Mouse (Mus musculus) midbrain, postnatal 0 days (tissue): ENCODE measurements around the gene Sez6. TPM values are rescaled to one million over a fixed set of nuclear protein-coding genes. Genes with fewer than 3 reads are reported as not detected.

Experiments used
- ATAC-seq: fragments of 200-750 bp; cut with Nextera tagmentation; 2 replicates; pipeline ENCODE4 v1.8.0; 2017; ENCODE audit warnings: moderate number of reproducible peaks, mild to moderate bottlenecking, moderate TSS enrichment, moderate library complexity; ENCODE audit not compliant: low FRiP score
- DNase-seq: peaks from one replicate; pipeline ENCODE4 v3.0.0-alpha.2; 2015; ENCODE audit warnings: low spot score
- H3K27ac ChIP-seq: fragments of 300-500 bp; sonication (generic); 2 replicates; pipeline ENCODE4 v1.5.1; 2014; ENCODE audit warnings: low read depth, mild to moderate bottlenecking, low read length, mixed read lengths
- H3K27me3 ChIP-seq: fragments of 300-500 bp; sonication (generic); 2 replicates; pipeline ENCODE4 v1.6.1; 2014; ENCODE audit warnings: low read length, control low read depth, mixed read lengths; ENCODE audit not compliant: insufficient read depth
- H3K36me3 ChIP-seq: fragments of 300-500 bp; sonication (generic); 2 replicates; pipeline ENCODE4 v1.6.1; 2014; ENCODE audit warnings: low read length, control low read depth, mixed read lengths; ENCODE audit not compliant: insufficient read depth
- H3K4me1 ChIP-seq: fragments of 300-500 bp; sonication (generic); 2 replicates; pipeline ENCODE4 v1.6.1; 2014; ENCODE audit warnings: mild to moderate bottlenecking, control low read depth, antibody characterized with exemption, low read length, mixed read lengths; ENCODE audit not compliant: insufficient read depth
- H3K4me2 ChIP-seq: fragments of 300-500 bp; sonication (generic); 2 replicates; pipeline ENCODE4 v1.6.1; 2014; ENCODE audit warnings: low read depth, mild to moderate bottlenecking, low read length, mixed read lengths; ENCODE audit not compliant: poor library complexity, severe bottlenecking
- H3K4me3 ChIP-seq: fragments of 300-500 bp; sonication (generic); 2 replicates; pipeline ENCODE4 v1.5.1; 2014; ENCODE audit warnings: low read depth, mild to moderate bottlenecking, low read length, moderate library complexity
- H3K9ac ChIP-seq: fragments of 300-500 bp; sonication (generic); replicated peaks from 2 replicates; pipeline ENCODE4 v1.6.1; 2014; ENCODE audit warnings: mild to moderate bottlenecking, low read length, moderate library complexity, mixed read lengths; ENCODE audit not compliant: poor library complexity, severe bottlenecking
- H3K9me3 ChIP-seq: fragments of 300-500 bp; sonication (generic); 2 replicates; pipeline ENCODE4 v1.6.1; 2016; ENCODE audit warnings: low read length, control low read depth
- CTCF ChIP-seq: IDR thresholded peaks from 2 replicates; pipeline ENCODE4 v1.5.1; 2016; ENCODE audit warnings: antibody characterized with exemption, mild to moderate bottlenecking
- WGBS: fragments of 180-500 bp; shearing (Covaris S2); extraction: QIAGEN DNeasy Blood & Tissue Kit; methylation state at CpG from one replicate; pipeline ENCODE4 v1.1.7; 2014; 5-methylcytosine and 5-hydroxymethylcytosine counted together
- polyA plus RNA-seq: library from polyadenylated mRNA; unstranded; fragments of >200 nt; fragmentation: Nextera tagmentation; extraction: Ambion mirVana; gene quantifications from 2 replicates; pipeline ENCODE4 v1.2.1, GENCODE M21; 2015
- total RNA-seq: library from RNA; depleted of rRNA; stranded (reverse); fragments of >200 nt; gene quantifications from 2 replicates; pipeline ENCODE4 v1.2.3, GENCODE M21; 2014

The Sez6 gene
- total and polyA plus RNA-seq, 2 experiments from 2014 or later, result 121 to 173 TPM

GRCm38 (mm10) chr11:77974325-77974724, 43.7 kb downstream of the Sez6 start:
- Histone ChIP-seq H3K27me3 (no peaks in the 10 kb centered on the region), H3K36me3 (peaks cover 30% of the 10 kb centered on the region), H3K4me2 (no peak overlapping the region), H3K9ac (no peak overlapping the region), H3K4me3 (no peak overlapping the region), H3K9me3 (no peaks in the 10 kb centered on the region), H3K27ac (no peak overlapping the region), H3K4me1 (no peaks in the 10 kb centered on the region)
- DNase-seq (no peak), ATAC-seq (0 out of 2 replicates have a peak, but pooled peaks have one; percentile 13)
- WGBS, result 57% methylated on average over 15 of the region's 15 CpGs
- TF ChIP-seq CTCF, result no peak

DNA sequence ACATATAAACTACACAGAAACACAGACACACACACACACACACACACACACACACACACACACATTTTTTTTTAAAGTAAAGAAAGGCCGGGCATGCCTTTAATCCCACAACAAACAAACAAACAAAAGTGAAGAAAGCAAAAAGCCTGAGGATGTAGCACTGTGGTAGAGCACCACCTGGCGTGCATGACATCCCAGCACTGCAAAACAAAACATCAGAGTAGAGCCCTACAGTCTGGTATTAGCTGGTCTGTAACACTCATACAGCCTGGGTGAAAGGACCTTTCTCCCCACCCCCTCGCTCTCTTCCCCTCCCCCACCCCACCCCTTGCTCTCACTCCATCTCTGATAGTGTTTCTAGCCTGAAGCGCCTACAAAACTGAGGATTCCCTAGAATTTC, 45.3 kb downstream of the Sez6 start:
- ATAC-seq, result no peak

DNA sequence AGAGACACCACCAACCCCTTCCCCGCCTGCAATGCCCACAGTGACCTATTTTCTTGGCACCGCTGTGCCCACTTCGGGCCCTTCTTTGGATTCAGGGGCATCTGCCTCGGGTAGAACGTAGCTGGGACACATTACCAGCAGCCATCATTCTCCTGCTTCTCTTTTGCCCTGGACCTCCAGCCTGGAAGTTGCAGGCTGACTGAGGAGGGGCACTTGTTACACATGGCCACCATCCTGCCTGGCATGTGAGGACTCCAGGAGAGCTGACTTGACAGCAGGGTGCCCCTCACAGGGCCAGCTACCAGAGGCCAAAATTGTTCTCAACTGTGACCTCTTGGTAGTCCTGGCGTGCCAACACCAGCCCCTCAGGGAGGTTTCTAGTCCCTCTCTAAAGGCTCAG, 47.6 kb downstream of the Sez6 start:
- Histone ChIP-seq H3K4me3 (no peak overlapping the region), H3K9ac (no peak overlapping the region), H3K4me1 (no peaks in the 10 kb centered on the region), H3K9me3 (no peaks in the 10 kb centered on the region), H3K27me3 (no peaks in the 10 kb centered on the region), H3K27ac (no peak overlapping the region), H3K4me2 (no peak overlapping the region), H3K36me3 (peaks cover 23% of the 10 kb centered on the region)
- no peak for ATAC-seq
- 87% methylated on average over 6 of the region's 6 CpGs for WGBS
- DNase-seq, result no peak
- no peak for TF ChIP-seq CTCF

More for the DNA sequence above, 45.3 kb downstream of the Sez6 start:
- Histone ChIP-seq H3K9me3 (no peaks in the 10 kb centered on the region), H3K4me2 (no peak overlapping the region), H3K4me1 (no peaks in the 10 kb centered on the region), H3K27ac (no peak overlapping the region), H3K36me3 (peaks cover 27% of the 10 kb centered on the region), H3K4me3 (no peak overlapping the region), H3K27me3 (no peaks in the 10 kb centered on the region), H3K9ac (no peak overlapping the region)
- peak; percentile 52 for TF ChIP-seq CTCF
- no peak for DNase-seq
- 59% methylated on average over 4 of the region's 4 CpGs for WGBS

GRCm38 (mm10) chr11:77979221-77979809, 48.7 kb downstream of the Sez6 start:
- DNase-seq, result no peak
- no peak overlapping the region for H3K9ac ChIP-seq
- ATAC-seq, result no peak
- H3K27me3 ChIP-seq, result no peaks in the 10 kb centered on the region
- no peak overlapping the region for H3K4me3 ChIP-seq
- H3K27ac ChIP-seq, result no peak overlapping the region
- no peaks in the 10 kb centered on the region for H3K4me1 ChIP-seq
- no peak overlapping the region for H3K4me2 ChIP-seq
- 83% methylated on average over 8 of the region's 8 CpGs for WGBS
- H3K9me3 ChIP-seq, result no peaks in the 10 kb centered on the region
- H3K36me3 ChIP-seq, result peaks cover 19% of the 10 kb centered on the region
- no peak for TF ChIP-seq CTCF

DNA sequence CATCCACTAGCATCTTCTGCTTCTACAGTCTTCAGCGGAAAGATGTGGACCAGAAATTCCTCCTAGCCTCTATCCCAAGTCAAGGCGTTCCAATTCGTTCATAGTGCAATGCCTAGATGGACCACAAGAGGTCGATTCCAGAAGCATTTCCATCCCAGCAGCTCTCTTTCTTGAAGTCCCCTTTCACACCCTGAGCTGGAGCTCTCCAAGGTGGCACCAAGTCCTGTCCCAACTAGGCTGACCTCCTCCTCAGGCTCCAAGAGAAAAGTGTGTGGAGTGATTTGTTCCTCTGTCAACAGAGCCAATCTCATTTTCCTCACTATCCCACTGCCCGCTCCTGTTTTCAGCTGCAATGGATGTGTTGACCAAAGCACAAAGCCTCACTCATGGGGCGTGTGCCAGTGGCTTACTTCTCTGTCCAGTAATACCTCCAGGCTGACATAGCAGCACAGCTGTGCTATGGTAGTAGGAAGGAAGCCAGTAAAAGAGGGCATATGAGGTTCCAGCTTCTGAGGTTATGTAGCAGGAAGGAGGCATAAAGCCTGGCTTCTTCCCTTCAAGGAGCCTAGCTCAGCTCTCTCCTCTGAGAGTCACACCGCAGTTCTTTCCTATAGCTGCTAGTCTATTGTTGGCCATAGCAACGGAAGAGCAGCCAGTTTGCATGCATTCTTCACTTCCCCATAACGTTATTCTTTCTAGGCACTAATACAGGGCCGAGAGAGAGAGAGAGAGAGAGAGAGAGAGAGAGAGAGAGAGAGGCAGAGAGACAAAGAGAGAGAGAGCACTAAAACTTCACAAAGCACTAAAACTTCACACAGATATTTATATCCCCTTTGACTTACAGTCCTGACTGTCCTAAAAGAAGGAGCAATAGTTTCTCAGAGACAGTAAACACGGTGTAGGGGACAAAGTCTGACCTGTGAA, 49.9 kb downstream of the Sez6 start:
- Histone ChIP-seq H3K4me2 (peak overlapping the region; percentile 48; the same call in 1 of the 2 replicates), H3K27me3 (no peaks in the 10 kb centered on the region), H3K9ac (no peak overlapping the region), H3K4me3 (no peak overlapping the region), H3K4me1 (no peaks in the 10 kb centered on the region), H3K9me3 (no peaks in the 10 kb centered on the region), H3K27ac (no peak overlapping the region; the same call in 1 of the 2 replicates), H3K36me3 (peaks cover 19% of the 10 kb centered on the region)
- ATAC-seq (no peak), DNase-seq (peak; percentile 77)
- 33% methylated on average over 11 of the region's 11 CpGs for WGBS
- TF ChIP-seq CTCF, result peak; percentile 79
